Mouse (Mus musculus): ENCODE data around the gene Jph2. TPM values are rescaled to one million over a fixed set of nuclear protein-coding genes. Genes with fewer than 3 reads are reported as not detected.

Jph2 gene
- polyA plus RNA-seq, 1 experiment, result 2.3 TPM

- no peak overlapping the region for H3K4me3 ChIP-seq (ENCODE audit: control insufficient read depth, low read depth, low read length)
- H3K27me3 ChIP-seq (ENCODE audit: control insufficient read depth, insufficient read depth, low read length), result no peaks in the 10 kb centered on the region
- TF ChIP-seq POLR2A (IDR thresholded peaks at IDR 0.05; ENCODE audit: control insufficient read depth, low read depth, low read length) (no peak), CTCF (IDR thresholded peaks at IDR 0.05; ENCODE audit: control insufficient read depth, insufficient read depth, insufficient replicate concordance, low read depth, low read length) (no peak)
These were observed 48.4 kb downstream of the Jph2 start for GRCm38 (mm10) chr2:163349411-163349810.

GRCm38 (mm10) chr2:163348677-163349076, 49.1 kb downstream of the Jph2 start:
- no peak overlapping the region for H3K4me3 ChIP-seq (ENCODE audit: control insufficient read depth, low read depth, low read length)
- H3K4me1 ChIP-seq (ENCODE audit: control insufficient read depth, insufficient read depth, low read length), result no peaks in the 10 kb centered on the region
- H3K27ac ChIP-seq (ENCODE audit: control insufficient read depth, insufficient read depth, low read depth, low read length), result no peak overlapping the region
- H3K36me3 ChIP-seq (ENCODE audit: control insufficient read depth, insufficient read depth, low read length), result no peaks in the 10 kb centered on the region
- no peaks in the 10 kb centered on the region for H3K27me3 ChIP-seq (ENCODE audit: control insufficient read depth, insufficient read depth, low read length)
- TF ChIP-seq POLR2A (IDR thresholded peaks at IDR 0.05; ENCODE audit: control insufficient read depth, low read depth, low read length), result no peak
- TF ChIP-seq CTCF (IDR thresholded peaks at IDR 0.05; ENCODE audit: control insufficient read depth, insufficient read depth, insufficient replicate concordance, low read depth, low read length), result no peak

More at GRCm38 (mm10) chr2:163349411-163349810, 48.4 kb downstream of the Jph2 start:
- Histone ChIP-seq H3K36me3 (ENCODE audit: control insufficient read depth, insufficient read depth, low read length) (no peaks in the 10 kb centered on the region), H3K4me1 (ENCODE audit: control insufficient read depth, insufficient read depth, low read length) (no peaks in the 10 kb centered on the region), H3K27ac (ENCODE audit: control insufficient read depth, insufficient read depth, low read depth, low read length) (no peak overlapping the region)

GRCm38 (mm10) chr2:163347517-163348184, 50.1 kb downstream of the Jph2 start:
- no peak for TF ChIP-seq POLR2A (IDR thresholded peaks at IDR 0.05; ENCODE audit: control insufficient read depth, low read depth, low read length)
- TF ChIP-seq CTCF (IDR thresholded peaks at IDR 0.05; ENCODE audit: control insufficient read depth, insufficient read depth, insufficient replicate concordance, low read depth, low read length), result no peak
- H3K27ac ChIP-seq (ENCODE audit: control insufficient read depth, insufficient read depth, low read depth, low read length), result no peak overlapping the region; the same call in 1 of the 2 replicates
- H3K4me3 ChIP-seq (ENCODE audit: control insufficient read depth, low read depth, low read length), result no peak overlapping the region
- H3K36me3 ChIP-seq (ENCODE audit: control insufficient read depth, insufficient read depth, low read length), result no peaks in the 10 kb centered on the region
- no peaks in the 10 kb centered on the region for H3K4me1 ChIP-seq (ENCODE audit: control insufficient read depth, insufficient read depth, low read length)
- no peaks in the 10 kb centered on the region for H3K27me3 ChIP-seq (ENCODE audit: control insufficient read depth, insufficient read depth, low read length)

GRCm38 (mm10) chr2:163346497-163346896, 51.3 kb downstream of the Jph2 start:
- H3K27ac ChIP-seq (ENCODE audit: control insufficient read depth, insufficient read depth, low read depth, low read length), result no peak overlapping the region
- no peaks in the 10 kb centered on the region for H3K4me1 ChIP-seq (ENCODE audit: control insufficient read depth, insufficient read depth, low read length)
- H3K36me3 ChIP-seq (ENCODE audit: control insufficient read depth, insufficient read depth, low read length), result no peaks in the 10 kb centered on the region
- H3K4me3 ChIP-seq (ENCODE audit: control insufficient read depth, low read depth, low read length), result no peak overlapping the region
- TF ChIP-seq POLR2A (IDR thresholded peaks at IDR 0.05; ENCODE audit: control insufficient read depth, low read depth, low read length) (no peak), CTCF (IDR thresholded peaks at IDR 0.05; ENCODE audit: control insufficient read depth, insufficient read depth, insufficient replicate concordance, low read depth, low read length) (no peak)
- H3K27me3 ChIP-seq (ENCODE audit: control insufficient read depth, insufficient read depth, low read length), result no peaks in the 10 kb centered on the region

GRCm38 (mm10) chr2:163344976-163345660, 52.7 kb downstream of the Jph2 start:
- H3K4me3 ChIP-seq (ENCODE audit: control insufficient read depth, low read depth, low read length), result no peak overlapping the region
- TF ChIP-seq POLR2A (IDR thresholded peaks at IDR 0.05; ENCODE audit: control insufficient read depth, low read depth, low read length) (no peak), CTCF (IDR thresholded peaks at IDR 0.05; ENCODE audit: control insufficient read depth, insufficient read depth, insufficient replicate concordance, low read depth, low read length) (no peak)
- no peak overlapping the region for H3K27ac ChIP-seq (ENCODE audit: control insufficient read depth, insufficient read depth, low read depth, low read length)
- peaks cover 2% of the 10 kb centered on the region; the same call in 1 of the 2 replicates for H3K4me1 ChIP-seq (ENCODE audit: control insufficient read depth, insufficient read depth, low read length)
- no peaks in the 10 kb centered on the region for H3K36me3 ChIP-seq (ENCODE audit: control insufficient read depth, insufficient read depth, low read length)
- H3K27me3 ChIP-seq (ENCODE audit: control insufficient read depth, insufficient read depth, low read length), result no peaks in the 10 kb centered on the region

- H3K4me1 ChIP-seq (ENCODE audit: control insufficient read depth, insufficient read depth, low read length), result peaks cover 11% of the 10 kb centered on the region
- peak; percentile 49; the same call in 1 of the 2 replicates for TF ChIP-seq CTCF (IDR thresholded peaks at IDR 0.05; ENCODE audit: control insufficient read depth, insufficient read depth, insufficient replicate concordance, low read depth, low read length)
- TF ChIP-seq POLR2A (IDR thresholded peaks at IDR 0.05; ENCODE audit: control insufficient read depth, low read depth, low read length), result no peak
- no peak overlapping the region for H3K4me3 ChIP-seq (ENCODE audit: control insufficient read depth, low read depth, low read length)
- H3K36me3 ChIP-seq (ENCODE audit: control insufficient read depth, insufficient read depth, low read length), result no peaks in the 10 kb centered on the region
- H3K27me3 ChIP-seq (ENCODE audit: control insufficient read depth, insufficient read depth, low read length), result no peaks in the 10 kb centered on the region
- H3K27ac ChIP-seq (ENCODE audit: control insufficient read depth, insufficient read depth, low read depth, low read length), result no peak overlapping the region
These were observed 54.1 kb downstream of the Jph2 start for GRCm38 (mm10) chr2:163343671-163344070.

GRCm38 (mm10) chr2:163340263-163340662, 57.5 kb downstream of the Jph2 start:
- no peak for TF ChIP-seq POLR2A (IDR thresholded peaks at IDR 0.05; ENCODE audit: control insufficient read depth, low read depth, low read length)
- peak; percentile 86 for TF ChIP-seq CTCF (IDR thresholded peaks at IDR 0.05; ENCODE audit: control insufficient read depth, insufficient read depth, insufficient replicate concordance, low read depth, low read length)
- Histone ChIP-seq H3K27ac (ENCODE audit: control insufficient read depth, insufficient read depth, low read depth, low read length) (no peak overlapping the region), H3K36me3 (ENCODE audit: control insufficient read depth, insufficient read depth, low read length) (no peaks in the 10 kb centered on the region), H3K27me3 (ENCODE audit: control insufficient read depth, insufficient read depth, low read length) (no peaks in the 10 kb centered on the region), H3K4me1 (ENCODE audit: control insufficient read depth, insufficient read depth, low read length) (peaks cover 11% of the 10 kb centered on the region), H3K4me3 (ENCODE audit: control insufficient read depth, low read depth, low read length) (no peak overlapping the region)
